Mouse (Mus musculus): Measurements from ENCODE around the gene D5Ertd579e. TPM values are rescaled to one million over a fixed set of nuclear protein-coding genes. Genes with fewer than 3 reads are reported as not detected.

D5Ertd579e gene
- polyA plus RNA-seq, 1 experiment, result 1.6 TPM

DNA sequence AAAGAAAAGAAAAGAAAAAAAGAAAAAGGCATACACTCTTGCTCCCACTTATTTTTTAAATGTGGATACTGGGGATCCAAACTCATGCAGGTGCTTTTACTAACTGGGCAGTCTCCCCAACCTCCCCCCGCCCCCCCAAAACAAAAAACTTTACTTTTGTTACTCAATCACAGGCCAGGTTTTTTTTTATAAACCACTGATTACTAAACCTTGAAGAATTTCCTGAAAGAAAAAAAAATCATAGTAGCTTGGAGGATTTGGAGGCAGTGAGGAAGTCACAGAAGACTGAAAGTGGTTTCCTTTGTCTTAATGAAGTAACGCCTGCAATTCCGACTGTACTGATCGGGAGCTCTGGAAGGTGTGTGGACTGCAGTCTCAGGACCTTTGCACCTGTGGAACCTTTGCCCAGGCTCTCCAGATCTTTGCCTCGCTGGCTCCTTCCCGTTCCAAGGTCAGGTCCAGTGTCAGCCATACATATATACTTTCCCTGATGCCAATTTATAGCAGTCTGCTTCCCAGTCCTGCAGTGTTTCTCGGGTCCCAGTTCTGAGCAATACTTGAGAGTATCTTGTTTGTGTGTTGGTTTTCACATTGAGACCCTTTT is 2.3 kb upstream of the D5Ertd579e start:
- Histone ChIP-seq H3K4me3 (replicated peaks) (no peak overlapping the region), H3K27me3 (ENCODE audit: control insufficient read depth) (peaks cover 25% of the 10 kb centered on the region), H3K4me1 (ENCODE audit: control insufficient read depth) (peaks cover 65% of the 10 kb centered on the region), H3K36me3 (ENCODE audit: control insufficient read depth) (peaks cover 12% of the 10 kb centered on the region), H3K9me3 (ENCODE audit: control insufficient read depth, low read length) (no peaks in the 10 kb centered on the region)
- TF ChIP-seq TAL1 (IDR thresholded peaks at IDR 0.05; ENCODE audit: low read length), result no peak
- no peak for TF ChIP-seq GATA1 (IDR thresholded peaks at IDR 0.05; ENCODE audit: low read length)

DNA sequence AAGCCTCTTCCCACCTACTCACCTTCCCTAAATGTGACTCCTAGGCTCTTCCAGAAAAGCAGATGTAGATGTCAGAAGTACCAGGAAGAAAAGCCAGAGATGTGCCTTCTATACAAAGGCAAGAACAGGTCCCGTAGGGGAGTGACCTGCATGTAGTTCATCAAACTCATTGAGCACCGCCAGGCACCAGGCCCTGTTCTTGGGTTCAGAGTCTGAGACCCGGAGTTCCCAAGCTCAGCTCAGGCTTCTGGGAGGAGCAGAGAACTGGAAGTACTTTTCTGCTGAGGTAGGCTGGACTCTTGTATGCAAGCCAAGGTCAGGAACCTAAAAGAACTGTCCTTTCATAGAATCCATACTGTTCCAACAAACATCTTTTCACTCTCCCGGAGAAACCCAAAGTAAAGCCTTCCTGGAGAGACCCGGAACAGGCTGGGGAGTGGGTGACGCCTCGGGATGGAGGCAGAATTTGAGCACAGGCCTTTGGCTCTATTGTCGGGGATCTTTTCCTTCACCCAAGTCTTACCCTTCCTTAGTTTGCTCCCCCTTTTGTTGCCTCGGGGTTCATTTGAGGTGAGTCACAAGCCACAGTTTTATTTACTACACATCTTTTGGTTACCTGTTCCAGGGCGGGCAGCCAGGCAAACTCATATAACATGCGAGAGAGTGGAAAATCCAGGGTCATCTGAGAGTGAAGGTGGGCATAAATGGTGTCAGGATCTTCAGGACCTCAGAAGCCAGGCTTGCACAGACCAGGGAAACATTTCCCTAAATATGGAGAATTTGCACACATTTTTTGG is 878 bp upstream of the D5Ertd579e start:
- peaks cover 27% of the 10 kb centered on the region for H3K36me3 ChIP-seq (ENCODE audit: control insufficient read depth)
- H3K27me3 ChIP-seq (ENCODE audit: control insufficient read depth), result peaks cover 25% of the 10 kb centered on the region
- peak overlapping the region; percentile 95 for H3K4me3 ChIP-seq (replicated peaks)
- no peaks in the 10 kb centered on the region for H3K9me3 ChIP-seq (ENCODE audit: control insufficient read depth, low read length)
- TF ChIP-seq TAL1 (IDR thresholded peaks at IDR 0.05; ENCODE audit: low read length), result no peak
- no peak for TF ChIP-seq GATA1 (IDR thresholded peaks at IDR 0.05; ENCODE audit: low read length)
- peaks cover 76% of the 10 kb centered on the region for H3K4me1 ChIP-seq (ENCODE audit: control insufficient read depth)

DNA sequence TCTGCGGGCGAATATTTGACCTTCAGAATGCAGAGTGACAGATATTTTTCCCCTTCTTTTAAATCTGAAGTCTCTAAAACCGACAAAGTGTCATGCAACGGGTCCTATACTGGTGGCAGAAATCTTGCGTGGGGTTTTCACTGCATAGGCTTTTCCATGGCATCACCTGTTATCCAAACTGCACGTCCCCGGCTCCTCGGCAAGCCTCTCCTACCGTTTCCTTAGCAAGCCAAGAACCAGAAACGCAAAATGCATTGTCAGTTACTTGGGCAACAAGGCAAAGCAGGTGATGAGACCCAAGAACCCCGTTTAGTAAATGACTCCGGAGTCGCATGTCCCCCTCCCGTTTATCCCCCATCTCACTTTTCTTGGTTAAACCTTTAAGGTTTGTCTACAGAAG is 819 bp downstream of the D5Ertd579e start:
- peaks cover 76% of the 10 kb centered on the region for H3K4me1 ChIP-seq (ENCODE audit: control insufficient read depth)
- peak overlapping the region; percentile 95 for H3K4me3 ChIP-seq (replicated peaks)
- peaks cover 43% of the 10 kb centered on the region for H3K36me3 ChIP-seq (ENCODE audit: control insufficient read depth)

DNA sequence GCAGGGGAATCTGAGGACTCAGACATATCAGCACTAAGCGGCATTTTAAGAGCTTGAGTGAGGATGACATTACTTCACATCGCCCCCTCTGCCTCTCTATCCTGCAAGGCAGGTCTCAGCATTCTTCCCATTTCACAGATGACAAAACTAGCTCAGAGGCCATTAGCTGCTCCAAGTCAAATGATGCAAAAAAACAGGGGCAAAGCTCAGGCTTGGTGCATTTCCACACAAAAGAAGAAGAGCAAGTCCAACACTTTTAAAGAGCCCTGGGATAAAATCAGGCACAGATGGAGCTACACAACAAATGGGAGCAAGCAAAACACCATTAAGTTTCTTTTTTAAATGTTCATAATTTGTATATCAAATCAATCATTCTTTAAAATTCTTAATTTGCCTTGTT is 2.2 kb downstream of the D5Ertd579e start:
- H3K4me3 ChIP-seq (replicated peaks), result peak overlapping the region; percentile 95

More for the DNA sequence above, 819 bp downstream of the D5Ertd579e start:
- Histone ChIP-seq H3K9me3 (ENCODE audit: control insufficient read depth, low read length) (no peaks in the 10 kb centered on the region), H3K27me3 (ENCODE audit: control insufficient read depth) (peaks cover 14% of the 10 kb centered on the region)
- TF ChIP-seq TAL1 (IDR thresholded peaks at IDR 0.05; ENCODE audit: low read length), result no peak
- TF ChIP-seq GATA1 (IDR thresholded peaks at IDR 0.05; ENCODE audit: low read length), result no peak

DNA sequence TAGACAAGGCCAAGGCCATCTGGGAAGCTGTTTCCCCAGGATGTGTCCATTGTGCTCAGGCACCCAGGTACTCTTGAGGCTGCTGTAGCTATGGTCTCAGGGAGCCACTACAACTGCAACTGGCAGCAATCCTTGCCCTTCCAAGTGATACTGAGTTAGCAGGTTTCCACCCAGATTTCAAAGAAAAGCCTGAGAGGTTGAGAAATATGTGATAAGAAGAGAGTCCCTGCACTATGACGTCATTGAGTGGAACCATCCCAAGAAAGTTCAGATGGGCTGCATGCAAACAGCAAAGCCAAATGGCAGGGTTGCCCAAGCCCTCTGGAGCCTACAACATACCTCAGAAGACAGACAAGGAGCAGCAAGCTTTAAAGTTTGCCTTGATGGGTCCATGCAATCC is 4.4 kb downstream of the D5Ertd579e start:
- peaks cover 78% of the 10 kb centered on the region for H3K4me1 ChIP-seq (ENCODE audit: control insufficient read depth)
- H3K4me3 ChIP-seq (replicated peaks), result peak overlapping the region; percentile 28
- peaks cover 74% of the 10 kb centered on the region for H3K36me3 ChIP-seq (ENCODE audit: control insufficient read depth)
- no peaks in the 10 kb centered on the region for H3K27me3 ChIP-seq (ENCODE audit: control insufficient read depth)
- no peak for TF ChIP-seq TAL1 (IDR thresholded peaks at IDR 0.05; ENCODE audit: low read length)
- TF ChIP-seq GATA1 (IDR thresholded peaks at IDR 0.05; ENCODE audit: low read length), result no peak
- H3K9me3 ChIP-seq (ENCODE audit: control insufficient read depth, low read length), result peaks cover 7% of the 10 kb centered on the region; the same call in 1 of the 2 replicates

More for the DNA sequence above, 2.2 kb downstream of the D5Ertd579e start:
- peaks cover 54% of the 10 kb centered on the region for H3K36me3 ChIP-seq (ENCODE audit: control insufficient read depth)
- peaks cover 74% of the 10 kb centered on the region for H3K4me1 ChIP-seq (ENCODE audit: control insufficient read depth)
- H3K9me3 ChIP-seq (ENCODE audit: control insufficient read depth, low read length), result no peaks in the 10 kb centered on the region
- peaks cover 4% of the 10 kb centered on the region; the same call in 1 of the 2 replicates for H3K27me3 ChIP-seq (ENCODE audit: control insufficient read depth)
- TF ChIP-seq GATA1 (IDR thresholded peaks at IDR 0.05; ENCODE audit: low read length) (no peak), TAL1 (IDR thresholded peaks at IDR 0.05; ENCODE audit: low read length) (no peak)

DNA sequence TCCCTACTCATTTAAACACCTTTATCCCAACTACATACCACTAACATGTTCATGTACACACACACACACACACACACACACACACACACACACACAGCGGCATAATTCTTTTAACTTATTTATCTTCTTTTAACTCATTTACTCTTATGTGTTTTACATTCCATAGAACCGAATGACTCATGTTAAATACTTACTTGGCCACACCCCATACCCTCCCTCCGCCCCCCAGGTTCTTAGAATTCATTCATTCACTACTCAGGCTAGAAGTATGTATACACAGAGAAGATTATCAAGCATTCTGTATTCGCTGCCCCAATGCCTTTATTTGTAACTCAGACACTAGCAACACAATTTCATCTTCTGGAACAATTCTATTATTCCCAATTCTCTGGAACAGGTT is 10.7 kb downstream of the D5Ertd579e start:
- Histone ChIP-seq H3K9me3 (ENCODE audit: control insufficient read depth, low read length) (peaks cover 7% of the 10 kb centered on the region; the same call in 1 of the 2 replicates), H3K4me1 (ENCODE audit: control insufficient read depth) (peaks cover 85% of the 10 kb centered on the region), H3K36me3 (ENCODE audit: control insufficient read depth) (peaks cover 76% of the 10 kb centered on the region), H3K4me3 (replicated peaks) (no peak overlapping the region), H3K27me3 (ENCODE audit: control insufficient read depth) (no peaks in the 10 kb centered on the region)
- no peak for TF ChIP-seq GATA1 (IDR thresholded peaks at IDR 0.05; ENCODE audit: low read length)
- no peak for TF ChIP-seq TAL1 (IDR thresholded peaks at IDR 0.05; ENCODE audit: low read length)

DNA sequence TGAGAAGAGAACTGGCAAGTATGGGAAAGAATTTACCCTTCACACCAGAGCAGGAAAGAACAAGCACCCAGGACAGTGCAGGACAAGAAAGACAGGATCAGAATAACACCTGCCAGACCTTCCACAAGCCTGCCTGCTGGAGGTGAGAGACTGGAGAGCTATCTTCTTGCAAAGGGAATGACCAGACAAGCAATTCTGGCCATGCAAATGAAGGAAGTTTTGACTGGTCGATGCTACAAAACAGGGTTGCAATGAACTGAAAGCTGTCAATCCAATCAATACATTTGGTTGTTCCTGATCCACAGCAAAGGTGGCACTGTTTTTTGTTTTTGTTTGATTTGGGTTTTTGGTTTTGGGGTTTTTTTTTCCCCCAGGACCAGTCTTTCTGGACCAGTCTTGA is 12.2 kb downstream of the D5Ertd579e start:
- peaks cover 74% of the 10 kb centered on the region for H3K36me3 ChIP-seq (ENCODE audit: control insufficient read depth)
- no peaks in the 10 kb centered on the region for H3K27me3 ChIP-seq (ENCODE audit: control insufficient read depth)
- peaks cover 88% of the 10 kb centered on the region for H3K4me1 ChIP-seq (ENCODE audit: control insufficient read depth)
- H3K9me3 ChIP-seq (ENCODE audit: control insufficient read depth, low read length), result peaks cover 7% of the 10 kb centered on the region; the same call in 1 of the 2 replicates
- TF ChIP-seq TAL1 (IDR thresholded peaks at IDR 0.05; ENCODE audit: low read length) (no peak), GATA1 (IDR thresholded peaks at IDR 0.05; ENCODE audit: low read length) (no peak)
- no peak overlapping the region for H3K4me3 ChIP-seq (replicated peaks)

DNA sequence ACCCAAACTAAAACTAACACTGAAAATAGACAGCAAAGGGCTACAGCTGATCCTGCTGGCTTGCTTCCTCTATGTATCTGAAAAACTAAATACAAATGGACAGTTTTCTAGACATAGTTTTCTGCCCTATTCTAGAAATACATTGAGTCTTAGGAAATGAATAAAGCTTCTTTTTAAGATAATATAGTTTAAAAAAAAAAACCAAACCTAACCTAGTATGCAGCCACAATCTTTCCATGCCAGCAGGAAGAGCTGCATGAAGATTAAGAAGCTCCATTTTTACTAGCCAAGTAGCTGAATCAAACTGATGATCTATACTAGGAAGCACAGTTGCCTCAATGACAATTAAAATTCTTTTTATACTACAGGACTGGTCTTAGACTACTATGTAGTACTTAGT is 14.6 kb downstream of the D5Ertd579e start:
- no peak for TF ChIP-seq TAL1 (IDR thresholded peaks at IDR 0.05; ENCODE audit: low read length)
- TF ChIP-seq GATA1 (IDR thresholded peaks at IDR 0.05; ENCODE audit: low read length), result no peak
- Histone ChIP-seq H3K36me3 (ENCODE audit: control insufficient read depth) (peaks cover 68% of the 10 kb centered on the region), H3K4me1 (ENCODE audit: control insufficient read depth) (peaks cover 83% of the 10 kb centered on the region), H3K27me3 (ENCODE audit: control insufficient read depth) (no peaks in the 10 kb centered on the region), H3K9me3 (ENCODE audit: control insufficient read depth, low read length) (no peaks in the 10 kb centered on the region), H3K4me3 (replicated peaks) (no peak overlapping the region)

DNA sequence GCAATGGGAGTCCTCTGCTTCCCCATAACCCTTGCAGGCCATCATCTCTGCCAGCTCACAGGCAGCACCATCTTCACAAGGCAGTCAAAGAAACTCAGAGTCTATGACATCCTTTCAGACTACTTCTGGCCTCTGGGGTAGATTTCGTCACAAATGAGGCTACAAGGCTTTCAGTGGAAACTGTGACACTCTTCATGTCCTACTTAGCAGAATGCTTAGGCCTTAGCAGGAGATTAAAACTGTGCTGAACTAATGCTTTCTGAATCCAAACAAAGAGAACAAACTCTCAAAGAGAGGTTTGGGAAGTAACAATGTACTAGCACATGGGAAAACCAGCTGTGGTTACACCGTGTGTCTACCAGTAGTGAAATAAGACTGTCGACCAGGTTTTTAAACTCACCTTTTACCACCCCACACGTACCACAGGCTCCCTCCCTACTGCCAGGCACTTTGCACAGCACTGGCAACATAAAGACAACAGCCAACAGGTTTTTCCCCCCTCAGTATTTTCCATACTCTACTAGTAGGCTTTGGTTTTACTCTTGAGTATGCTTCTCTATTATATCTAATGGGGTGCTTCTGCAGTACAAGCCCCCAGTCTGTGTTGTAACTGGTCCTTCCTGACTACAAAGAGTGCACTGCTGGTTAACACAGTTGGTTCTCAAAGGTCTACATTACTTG is 15.8 kb downstream of the D5Ertd579e start:
- Histone ChIP-seq H3K27me3 (ENCODE audit: control insufficient read depth) (no peaks in the 10 kb centered on the region), H3K4me3 (replicated peaks) (no peak overlapping the region), H3K4me1 (ENCODE audit: control insufficient read depth) (peaks cover 79% of the 10 kb centered on the region), H3K9me3 (ENCODE audit: control insufficient read depth, low read length) (no peaks in the 10 kb centered on the region), H3K36me3 (ENCODE audit: control insufficient read depth) (peaks cover 67% of the 10 kb centered on the region)
- TF ChIP-seq TAL1 (IDR thresholded peaks at IDR 0.05; ENCODE audit: low read length) (no peak), GATA1 (IDR thresholded peaks at IDR 0.05; ENCODE audit: low read length) (no peak)
